Mouse (Mus musculus): ENCODE measurements at regions not wholly inside any gene's neighbourhood (a gene's known extent, or its start where the extent isn't known, plus 50 kb on each side); places are given as distances from the start of the nearest gene placed in this dataset.

DNA sequence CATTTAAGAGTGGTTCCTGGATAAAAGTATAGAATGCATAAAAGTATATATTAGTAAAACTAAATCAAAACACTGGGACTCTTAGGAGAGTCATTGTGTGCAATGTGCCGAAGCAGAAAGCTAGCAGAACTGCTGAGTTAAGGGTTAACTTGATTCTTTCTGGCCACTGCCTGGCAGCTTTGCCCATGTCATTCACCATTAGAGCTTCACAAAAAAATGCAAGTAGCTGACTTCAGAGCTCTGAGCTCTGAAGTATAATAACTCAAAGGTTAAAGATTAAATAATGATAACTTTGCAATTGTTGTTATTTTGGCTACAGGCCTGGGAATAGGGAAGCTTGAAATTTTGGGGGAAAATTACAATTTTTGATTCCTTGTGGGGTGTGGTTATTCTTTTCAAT is 89.8 kb upstream of the Slc7a12 start:
- TF ChIP-seq POLR2A (IDR thresholded peaks at IDR 0.05; ENCODE audit: insufficient read depth, low read depth, low read length) (no peak), CTCF (IDR thresholded peaks at IDR 0.05; ENCODE audit: insufficient read depth, low read depth, low read length) (no peak)
